Mouse (Mus musculus) thymus, adult 2 months (tissue): ENCODE data around the gene Slc39a7. TPM values are rescaled to one million over a fixed set of nuclear protein-coding genes. Genes with fewer than 3 reads are reported as not detected.
A peak's percentile ranks its signal among the peaks of the same experiment; 100 is the strongest.

Experiments
- DNase-seq: peaks from one replicate; pipeline ENCODE4 v3.0.0; 2021
- H3K27ac ChIP-seq: fragments of 200-500 bp; 2 replicates; pipeline ENCODE4 v1.5.1; 2012; ENCODE audit warnings: low read length, control low read depth; ENCODE audit not compliant: control insufficient read depth, insufficient read depth
- H3K27me3 ChIP-seq: fragments of 200-500 bp; 2 replicates; pipeline ENCODE4 v1.6.1; 2012; ENCODE audit warnings: mild to moderate bottlenecking, low read length, moderate library complexity, mixed read lengths; ENCODE audit not compliant: control insufficient read depth, insufficient read depth
- H3K36me3 ChIP-seq: fragments of 200-500 bp; 2 replicates; pipeline ENCODE4 v1.6.1; 2012; ENCODE audit warnings: mild to moderate bottlenecking, low read length, moderate library complexity; ENCODE audit not compliant: control insufficient read depth, insufficient read depth
- H3K4me1 ChIP-seq: fragments of 200-500 bp; replicated peaks from 2 replicates; pipeline ENCODE4 v1.6.1; 2012; ENCODE audit warnings: low read length; ENCODE audit not compliant: control insufficient read depth, insufficient read depth
- H3K4me3 ChIP-seq: fragments of 200-500 bp; 2 replicates; pipeline ENCODE4 v1.5.1; 2012; ENCODE audit warnings: mild to moderate bottlenecking, low read length, control low read depth, moderate library complexity; ENCODE audit not compliant: control insufficient read depth, insufficient read depth
- CTCF ChIP-seq: fragments of 200-500 bp; IDR thresholded peaks from 2 replicates; pipeline ENCODE4 v1.5.1; 2012; ENCODE audit warnings: mild to moderate bottlenecking, control low read depth, low read length, moderate library complexity, borderline replicate concordance; ENCODE audit not compliant: control insufficient read depth, poor library complexity, insufficient read depth; ENCODE audit errors: extremely low read depth
- POLR2A ChIP-seq: fragments of 200-500 bp; IDR thresholded peaks from 2 replicates; pipeline ENCODE4 v1.6.1; 2012; ENCODE audit warnings: mild to moderate bottlenecking, low read length, control low read depth, moderate library complexity; ENCODE audit not compliant: control insufficient read depth, poor library complexity, insufficient read depth; ENCODE audit errors: extremely low read depth
- WGBS: fragments of 180-500 bp; shearing (Covaris S2); methylation state at CpG from one replicate; pipeline ENCODE4 v1.1.7; 2018; 5-methylcytosine and 5-hydroxymethylcytosine counted together
- polyA plus RNA-seq: library from polyadenylated mRNA; depleted of rRNA; stranded (reverse); fragments of >200 nt; gene quantifications from 2 replicates; pipeline ENCODE4 v1.2.3, GENCODE M21; 2012

Slc39a7 gene
- polyA plus RNA-seq, 1 experiment, result 195 TPM

- peak; percentile 78 for DNase-seq
- H3K27ac ChIP-seq, result peak overlapping the region; percentile 15; the same call in 1 of the 2 replicates
- H3K4me3 ChIP-seq, result peak overlapping the region; percentile 81
- peaks cover 34% of the 10 kb centered on the region for H3K4me1 ChIP-seq
- 0% methylated on average over 47 of the region's 48 CpGs for WGBS
- TF ChIP-seq POLR2A (no peak), CTCF (0 out of 2 replicates have a peak, but pooled peaks have one; percentile 28)
- no peaks in the 10 kb centered on the region for H3K27me3 ChIP-seq
- peaks cover 12% of the 10 kb centered on the region for H3K36me3 ChIP-seq
These were observed 721 bp upstream of the Slc39a7 start for GRCm38 (mm10) chr17:34032174-34032632.

- Histone ChIP-seq H3K4me1 (peaks cover 47% of the 10 kb centered on the region), H3K27me3 (no peaks in the 10 kb centered on the region), H3K4me3 (peak overlapping the region; percentile 79), H3K36me3 (no peaks in the 10 kb centered on the region), H3K27ac (no peak overlapping the region)
- WGBS, result 7% methylated on average over 20 of the region's 20 CpGs
- TF ChIP-seq POLR2A, result no peak
- TF ChIP-seq CTCF, result no peak
- no peak for DNase-seq
These were observed 588 bp downstream of the Slc39a7 start for GRCm38 (mm10) chr17:34030861-34031326.

- Histone ChIP-seq H3K36me3 (no peaks in the 10 kb centered on the region), H3K27ac (no peak overlapping the region), H3K27me3 (no peaks in the 10 kb centered on the region), H3K4me3 (peak overlapping the region; percentile 79; the same call in 1 of the 2 replicates), H3K4me1 (peaks cover 55% of the 10 kb centered on the region)
- DNase-seq, result no peak
- TF ChIP-seq CTCF, result no peak
- no peak for TF ChIP-seq POLR2A
- WGBS, result 89% methylated on average over 21 of the region's 21 CpGs
These were observed 1.4 kb downstream of the Slc39a7 start for GRCm38 (mm10) chr17:34029890-34030595.

- no peak overlapping the region for H3K27ac ChIP-seq
- TF ChIP-seq CTCF, result no peak
- no peak for TF ChIP-seq POLR2A
- WGBS, result 84% methylated on average over 18 of the region's 18 CpGs
- no peaks in the 10 kb centered on the region for H3K36me3 ChIP-seq
- H3K4me1 ChIP-seq, result peaks cover 56% of the 10 kb centered on the region
- H3K4me3 ChIP-seq, result no peak overlapping the region
- DNase-seq, result no peak
- no peaks in the 10 kb centered on the region for H3K27me3 ChIP-seq
These were observed 2.2 kb downstream of the Slc39a7 start for GRCm38 (mm10) chr17:34029150-34029889.

GRCm38 (mm10) chr17:34028501-34029149 lies 2.9 kb downstream of the Slc39a7 start:
- TF ChIP-seq CTCF (no peak), POLR2A (no peak)
- no peak for DNase-seq
- 96% methylated on average over 17 of the region's 17 CpGs for WGBS
- Histone ChIP-seq H3K27me3 (no peaks in the 10 kb centered on the region), H3K36me3 (no peaks in the 10 kb centered on the region), H3K27ac (no peak overlapping the region), H3K4me1 (peaks cover 61% of the 10 kb centered on the region), H3K4me3 (no peak overlapping the region)

GRCm38 (mm10) chr17:34027656-34028223 lies 3.7 kb downstream of the Slc39a7 start, which contains the start of gene H2-Ke6:
Gene H2-Ke6 (minus strand): TSS chr17:34028060.
- H3K4me1 ChIP-seq, result peaks cover 53% of the 10 kb centered on the region
- peak within 1 kb of the TSS; percentile 32 for H3K27ac ChIP-seq
- DNase-seq, result peak; percentile 92
- no peaks in the 10 kb centered on the region for H3K27me3 ChIP-seq
- WGBS, result 2% methylated on average over 49 of the region's 49 CpGs
- H3K4me3 ChIP-seq, result peak within 1 kb of the TSS; percentile 69
- no peaks in the 10 kb centered on the region for H3K36me3 ChIP-seq
- TF ChIP-seq CTCF (0 out of 2 replicates have a peak, but pooled peaks have one; percentile 9), POLR2A (peak; percentile 58; the same call in 1 of the 2 replicates)
